Mouse (Mus musculus): ENCODE data around the gene Six2. TPM values are rescaled to one million over a fixed set of nuclear protein-coding genes. Genes with fewer than 3 reads are reported as not detected.

The Six2 gene
- polyA plus RNA-seq (2014; fragmentation: Illumina TruSeq; extraction: RNeasy Lipid Tissue Mini Kit (QIAGEN cat#74804)), result 0.20 TPM

DNA sequence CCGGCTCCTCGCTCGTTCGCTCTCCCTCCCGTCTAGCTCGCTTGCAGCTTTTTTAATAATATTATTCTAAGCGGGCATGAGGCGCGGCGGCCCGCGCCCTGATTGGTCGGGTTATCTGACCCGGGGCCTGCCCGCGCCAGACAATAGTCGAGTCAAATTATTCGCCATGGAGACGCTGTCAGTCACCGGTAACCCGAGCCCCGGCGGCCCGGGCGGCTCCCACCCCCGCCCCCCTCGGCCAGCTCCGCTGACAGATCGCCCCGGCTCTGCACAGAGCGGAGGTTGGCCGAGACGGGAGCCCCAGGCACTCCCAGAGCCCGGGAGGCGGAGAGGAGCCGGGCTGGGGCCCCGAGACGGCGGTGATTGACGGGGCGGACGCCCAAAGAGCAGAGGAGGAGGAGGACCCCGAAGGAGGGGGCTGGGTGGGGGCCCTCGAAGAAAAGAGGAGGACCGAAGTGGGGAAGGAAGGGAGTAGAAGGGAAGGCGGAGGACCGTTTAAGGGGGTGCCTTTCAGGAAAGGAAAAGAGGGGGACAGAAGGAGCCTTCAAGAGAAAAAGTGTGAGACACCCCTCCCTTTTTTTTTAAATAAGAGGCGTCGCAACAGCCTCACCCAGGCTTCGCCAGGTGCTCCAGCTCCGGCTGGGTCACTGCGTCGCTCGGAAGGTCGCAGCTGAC, at the start of gene Six2:
TSS of gene Six2 (minus strand) at position 39 of the 675 bp plus-strand sequence.

Other genes with a start within 250 kb of the Six2 start
- gene Six3, start 74.7 kb downstream of the Six2 start, polyA plus RNA-seq (2014; fragmentation: Illumina TruSeq; extraction: RNeasy Lipid Tissue Mini Kit (QIAGEN cat#74804)), result not detected